Mouse (Mus musculus) ES-Bruce4 (cell line): Measurements from ENCODE around the gene Csnk2b. TPM values are rescaled to one million over a fixed set of nuclear protein-coding genes. Genes with fewer than 3 reads are reported as not detected.

Source experiments
- H3K27ac ChIP-seq: 2 replicates; pipeline ENCODE4 v1.5.1; 2012; ENCODE audit warnings: low read length, inconsistent platforms; ENCODE audit not compliant: insufficient read depth
- H3K27me3 ChIP-seq: 2 replicates; pipeline ENCODE4 v1.6.1; 2012; ENCODE audit warnings: mild to moderate bottlenecking, low read length, inconsistent platforms; ENCODE audit not compliant: control insufficient read depth, poor library complexity, insufficient read depth, severe bottlenecking
- H3K36me3 ChIP-seq: 2 replicates; pipeline ENCODE4 v1.6.1; 2012; ENCODE audit warnings: inconsistent platforms, mild to moderate bottlenecking, low read length, moderate library complexity; ENCODE audit not compliant: control insufficient read depth, poor library complexity, insufficient read depth, severe bottlenecking
- H3K4me1 ChIP-seq: one replicate; pipeline ENCODE4 v1.8.1; 2011; ENCODE audit warnings: low read length; ENCODE audit not compliant: control insufficient read depth, insufficient read depth
- H3K4me3 ChIP-seq: 2 replicates; pipeline ENCODE4 v1.5.1; 2011; ENCODE audit warnings: low read depth, mild to moderate bottlenecking, low read length
- H3K9ac ChIP-seq: 2 replicates; pipeline ENCODE4 v1.6.1; 2012; ENCODE audit warnings: low read depth, mild to moderate bottlenecking, inconsistent platforms; ENCODE audit not compliant: poor library complexity, severe bottlenecking
- H3K9me3 ChIP-seq: replicated peaks from 2 replicates; pipeline ENCODE4 v1.6.1; 2012; ENCODE audit warnings: mild to moderate bottlenecking, low read length, inconsistent platforms; ENCODE audit not compliant: control insufficient read depth, poor library complexity, insufficient read depth, severe bottlenecking
- CTCF ChIP-seq: IDR thresholded peaks from one replicate; pipeline ENCODE4 v1.8.1; 2011; ENCODE audit warnings: low read depth, low read length
- EP300 ChIP-seq: IDR thresholded peaks from 2 replicates; pipeline ENCODE4 v1.6.1; 2011; ENCODE audit warnings: low read depth, low read length; ENCODE audit not compliant: insufficient read depth
- POLR2A ChIP-seq: IDR thresholded peaks from one replicate; pipeline ENCODE4 v1.8.1; 2011; ENCODE audit warnings: low read length; ENCODE audit not compliant: insufficient read depth
- polyA plus RNA-seq: library from polyadenylated mRNA; stranded (reverse); fragments of >200 nt; gene quantifications from 2 replicates; pipeline ENCODE4 v1.2.4, GENCODE M21; 2011; ENCODE audit warnings: low read depth; ENCODE audit not compliant: missing spikeins, insufficient read depth, insufficient read length

Csnk2b gene
- polyA plus RNA-seq, 1 experiment: 146 TPM

DNA sequence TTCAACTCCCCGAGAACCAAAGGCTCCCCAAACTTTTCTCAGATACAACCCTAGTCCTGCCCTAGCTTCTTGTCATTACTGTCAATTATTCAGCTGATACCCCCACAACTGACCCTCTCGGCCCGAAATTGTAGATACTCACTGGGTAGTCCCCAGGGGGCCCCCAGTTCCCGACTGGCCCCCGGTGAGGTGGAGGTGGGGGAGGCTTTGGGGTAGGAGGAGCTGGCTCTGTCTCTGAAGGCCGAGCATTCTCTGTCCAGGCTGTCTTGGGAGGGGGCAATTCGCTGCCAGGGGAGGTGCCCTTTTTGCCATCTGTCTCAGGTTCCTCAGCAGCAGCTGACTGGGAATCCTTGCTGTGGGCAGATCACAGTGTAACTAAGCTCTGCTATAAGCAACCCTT, 37.8 kb upstream of the Csnk2b start:
- no peak overlapping the region for H3K4me3 ChIP-seq
- no peak overlapping the region for H3K9ac ChIP-seq
- no peaks in the 10 kb centered on the region for H3K27me3 ChIP-seq
- no peaks in the 10 kb centered on the region for H3K9me3 ChIP-seq
- no peak overlapping the region for H3K27ac ChIP-seq
- peaks cover 80% of the 10 kb centered on the region for H3K36me3 ChIP-seq
- H3K4me1 ChIP-seq: no peaks in the 10 kb centered on the region
- TF ChIP-seq POLR2A (no peak), EP300 (no peak), CTCF (no peak)

GRCm38 (mm10) chr17:35158850-35159593, 37.2 kb upstream of the Csnk2b start:
- no peaks in the 10 kb centered on the region for H3K4me1 ChIP-seq
- no peaks in the 10 kb centered on the region for H3K27me3 ChIP-seq
- no peak overlapping the region for H3K4me3 ChIP-seq
- no peak for TF ChIP-seq EP300
- no peak for TF ChIP-seq POLR2A
- no peak for TF ChIP-seq CTCF
- no peaks in the 10 kb centered on the region for H3K9me3 ChIP-seq
- no peak overlapping the region for H3K27ac ChIP-seq
- H3K36me3 ChIP-seq: peaks cover 87% of the 10 kb centered on the region
- no peak overlapping the region for H3K9ac ChIP-seq

- Histone ChIP-seq H3K4me3 (no peak overlapping the region), H3K27me3 (no peaks in the 10 kb centered on the region), H3K27ac (no peak overlapping the region), H3K9me3 (no peaks in the 10 kb centered on the region), H3K36me3 (peaks cover 99% of the 10 kb centered on the region), H3K9ac (no peak overlapping the region), H3K4me1 (no peaks in the 10 kb centered on the region)
- TF ChIP-seq EP300 (no peak), CTCF (no peak), POLR2A (no peak)
These were observed 35.9 kb upstream of the Csnk2b start for GRCm38 (mm10) chr17:35157661-35158175.

GRCm38 (mm10) chr17:35157254-35157653, 35.4 kb upstream of the Csnk2b start:
- TF ChIP-seq CTCF (no peak), EP300 (no peak), POLR2A (no peak)
- peaks cover 100% of the 10 kb centered on the region for H3K36me3 ChIP-seq
- no peaks in the 10 kb centered on the region for H3K27me3 ChIP-seq

GRCm38 (mm10) chr17:35156461-35157200, 34.8 kb upstream of the Csnk2b start:
- Histone ChIP-seq H3K36me3 (peaks cover 99% of the 10 kb centered on the region), H3K27ac (no peak overlapping the region), H3K4me3 (no peak overlapping the region), H3K27me3 (no peaks in the 10 kb centered on the region), H3K9me3 (no peaks in the 10 kb centered on the region), H3K9ac (no peak overlapping the region), H3K4me1 (no peaks in the 10 kb centered on the region)
- TF ChIP-seq POLR2A: no peak
- TF ChIP-seq EP300: no peak
- no peak for TF ChIP-seq CTCF

More at GRCm38 (mm10) chr17:35157254-35157653, 35.4 kb upstream of the Csnk2b start:
- H3K4me3 ChIP-seq: no peak overlapping the region
- no peak overlapping the region for H3K27ac ChIP-seq
- H3K9me3 ChIP-seq: no peaks in the 10 kb centered on the region
- no peaks in the 10 kb centered on the region for H3K4me1 ChIP-seq
- H3K9ac ChIP-seq: no peak overlapping the region

- Histone ChIP-seq H3K9ac (no peak overlapping the region), H3K27me3 (no peaks in the 10 kb centered on the region), H3K27ac (no peak overlapping the region), H3K4me1 (no peaks in the 10 kb centered on the region), H3K4me3 (no peak overlapping the region), H3K9me3 (no peaks in the 10 kb centered on the region), H3K36me3 (peaks cover 98% of the 10 kb centered on the region)
- TF ChIP-seq POLR2A: no peak
These were observed 33.6 kb upstream of the Csnk2b start for GRCm38 (mm10) chr17:35155451-35155850.
